Mouse (Mus musculus) R1 (cell line): ENCODE data around the gene A830031A19Rik.

ENCODE experiments used
- DNase-seq: peaks from one replicate; pipeline ENCODE4 v3.0.0-alpha.2; 2018; ENCODE audit warnings: low read depth, low spot score

The A830031A19Rik gene

GRCm38 (mm10) chr11:24076821-24077730 is 2.2 kb upstream of the A830031A19Rik start:
- peak; percentile 66 for DNase-seq

DNA sequence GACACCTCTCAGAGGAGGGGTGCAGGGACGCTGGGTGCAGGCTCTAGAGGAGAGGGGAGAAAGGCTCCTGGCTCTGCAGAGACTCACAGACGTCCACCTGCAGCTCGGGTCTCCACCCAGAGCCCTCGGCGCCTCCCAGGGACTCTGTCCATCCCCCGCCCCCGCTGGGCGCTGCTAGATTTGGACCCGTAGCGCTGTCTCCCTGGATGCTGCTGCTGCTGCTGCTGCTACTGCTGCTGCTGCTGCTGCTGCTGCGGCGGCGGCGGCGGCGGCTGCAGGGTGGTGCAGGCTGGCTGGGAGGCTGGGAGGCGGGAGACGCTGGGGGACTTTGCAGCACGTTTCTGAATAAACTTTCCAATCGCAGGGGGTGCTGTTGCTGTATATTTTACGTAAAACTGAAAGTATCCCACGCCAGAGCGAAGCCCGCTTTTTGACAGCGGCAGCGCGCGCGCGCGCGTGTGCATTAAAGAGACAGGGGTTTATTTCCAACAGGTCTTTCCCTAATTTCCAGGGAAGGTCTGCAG is 1.3 kb upstream of the A830031A19Rik start:
- peak; percentile 50 for DNase-seq

- DNase-seq, result peak; percentile 82
These were observed 752 bp upstream of the A830031A19Rik start for GRCm38 (mm10) chr11:24075486-24076126.

GRCm38 (mm10) chr11:24074021-24074591 is 748 bp downstream of the A830031A19Rik start:
- DNase-seq, result peak; percentile 22

DNA sequence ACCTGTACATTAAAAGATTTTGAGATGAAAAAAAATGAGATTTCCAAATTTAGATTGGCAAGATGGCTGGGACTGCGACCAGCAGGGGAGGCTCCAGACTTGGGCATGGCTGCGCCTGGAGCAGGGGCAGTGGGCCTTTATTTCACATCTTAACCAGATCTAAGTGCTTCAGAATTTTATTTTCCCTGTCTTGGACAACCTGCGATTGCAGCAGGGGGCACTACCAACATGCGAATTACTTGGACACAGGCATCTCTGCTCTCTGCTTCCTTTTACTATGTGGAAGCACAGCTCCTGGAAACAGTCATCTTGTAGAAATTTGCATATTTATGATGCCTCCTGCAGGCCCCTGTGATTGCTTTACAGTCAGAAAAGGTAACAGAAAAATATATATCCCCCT is 9.5 kb downstream of the A830031A19Rik start:
- no peak for DNase-seq

DNA sequence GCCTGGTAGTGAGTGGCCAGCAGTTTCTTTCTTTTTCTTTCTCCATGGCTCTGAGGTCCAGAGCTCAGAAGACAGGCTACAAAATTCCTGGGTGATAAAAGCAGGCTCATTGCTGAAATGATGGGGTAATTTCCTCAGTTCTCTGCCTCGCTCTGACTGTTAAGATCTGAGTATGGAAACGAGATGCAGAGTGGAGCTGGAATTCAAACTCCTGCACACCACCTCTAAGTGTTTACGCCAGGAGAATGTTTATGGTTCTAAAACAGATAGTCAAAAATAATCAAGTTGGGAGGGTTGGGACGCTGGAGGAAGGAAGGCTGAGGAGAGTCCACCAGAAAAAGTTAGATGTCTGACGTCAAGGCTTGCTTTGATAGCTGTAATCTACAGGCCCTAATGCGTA is 10.6 kb downstream of the A830031A19Rik start:
- DNase-seq, result no peak

DNA sequence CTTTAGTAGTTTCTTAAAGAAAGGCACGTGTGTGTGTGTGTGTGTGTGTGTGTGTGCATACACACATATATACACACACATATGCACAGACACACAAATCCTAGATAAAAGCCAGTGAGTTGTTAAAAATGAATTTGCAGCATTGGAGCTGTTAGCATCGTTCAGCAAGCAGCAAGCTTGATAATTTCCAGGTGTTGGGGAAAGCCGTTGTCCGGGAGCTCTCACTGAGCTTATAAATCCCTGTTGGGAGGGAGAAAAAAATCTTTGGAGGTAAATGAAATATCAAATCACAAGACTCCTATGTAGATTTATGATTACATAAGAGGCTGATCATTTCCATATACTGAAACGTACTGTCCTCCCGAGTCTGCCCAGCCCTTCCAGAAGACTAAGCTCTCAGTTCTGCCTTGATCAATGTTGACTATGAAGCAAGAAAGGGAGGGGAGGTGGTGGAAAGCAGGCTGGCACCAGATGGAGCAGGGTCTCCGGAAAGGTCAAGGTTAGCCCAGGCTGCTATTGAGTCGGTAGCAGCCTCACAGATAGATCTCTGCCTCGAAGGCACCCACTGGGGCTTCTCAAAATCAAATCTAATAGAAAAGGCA is 12.3 kb downstream of the A830031A19Rik start:
- DNase-seq, result no peak

DNA sequence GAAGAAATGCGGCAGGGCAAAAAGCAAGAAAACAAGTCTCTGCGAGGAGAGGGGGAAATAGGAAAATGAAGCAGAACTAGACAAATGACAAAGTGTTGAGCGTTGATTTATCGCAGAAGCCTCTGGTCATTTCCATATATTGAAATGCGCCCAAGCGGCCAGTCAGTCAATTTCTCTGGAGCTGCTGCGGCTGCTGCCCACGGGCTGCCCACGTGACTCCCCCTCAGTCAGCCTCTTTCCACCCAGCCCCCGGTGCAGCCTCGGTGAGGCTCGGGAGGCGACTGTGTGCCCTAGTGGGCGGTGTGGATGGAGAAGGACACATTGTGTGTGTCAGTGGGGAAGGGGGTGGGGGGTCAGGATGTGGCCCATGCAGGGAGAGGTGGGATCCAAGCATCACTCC is 13.0 kb downstream of the A830031A19Rik start:
- no peak for DNase-seq

- no peak for DNase-seq
These were observed 14.4 kb downstream of the A830031A19Rik start for GRCm38 (mm10) chr11:24060428-24060827.

GRCm38 (mm10) chr11:24059137-24059536 is 15.7 kb downstream of the A830031A19Rik start:
- no peak for DNase-seq

DNA sequence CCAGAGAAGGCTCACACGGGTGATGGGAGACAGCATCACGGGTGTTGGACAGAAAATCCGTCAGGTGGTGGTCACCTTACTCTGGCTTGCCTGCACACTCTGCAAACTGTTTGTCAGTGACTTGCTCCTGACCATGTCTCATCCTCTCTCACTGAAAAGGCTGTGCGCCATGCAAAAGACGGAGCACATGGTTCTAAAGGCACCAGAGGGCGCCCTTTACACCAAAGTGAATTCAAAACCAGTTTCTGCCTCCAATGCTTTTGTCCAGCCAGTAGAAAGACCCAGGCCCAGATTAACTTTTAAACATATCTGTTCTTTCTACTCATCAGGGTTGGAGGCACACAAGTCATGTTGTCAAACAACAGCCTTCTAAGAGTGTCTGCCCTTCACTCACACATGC is 22.0 kb downstream of the A830031A19Rik start:
- peak; percentile 75 for DNase-seq

GRCm38 (mm10) chr11:24050032-24050757 is 24.7 kb downstream of the A830031A19Rik start:
- DNase-seq, result no peak

DNA sequence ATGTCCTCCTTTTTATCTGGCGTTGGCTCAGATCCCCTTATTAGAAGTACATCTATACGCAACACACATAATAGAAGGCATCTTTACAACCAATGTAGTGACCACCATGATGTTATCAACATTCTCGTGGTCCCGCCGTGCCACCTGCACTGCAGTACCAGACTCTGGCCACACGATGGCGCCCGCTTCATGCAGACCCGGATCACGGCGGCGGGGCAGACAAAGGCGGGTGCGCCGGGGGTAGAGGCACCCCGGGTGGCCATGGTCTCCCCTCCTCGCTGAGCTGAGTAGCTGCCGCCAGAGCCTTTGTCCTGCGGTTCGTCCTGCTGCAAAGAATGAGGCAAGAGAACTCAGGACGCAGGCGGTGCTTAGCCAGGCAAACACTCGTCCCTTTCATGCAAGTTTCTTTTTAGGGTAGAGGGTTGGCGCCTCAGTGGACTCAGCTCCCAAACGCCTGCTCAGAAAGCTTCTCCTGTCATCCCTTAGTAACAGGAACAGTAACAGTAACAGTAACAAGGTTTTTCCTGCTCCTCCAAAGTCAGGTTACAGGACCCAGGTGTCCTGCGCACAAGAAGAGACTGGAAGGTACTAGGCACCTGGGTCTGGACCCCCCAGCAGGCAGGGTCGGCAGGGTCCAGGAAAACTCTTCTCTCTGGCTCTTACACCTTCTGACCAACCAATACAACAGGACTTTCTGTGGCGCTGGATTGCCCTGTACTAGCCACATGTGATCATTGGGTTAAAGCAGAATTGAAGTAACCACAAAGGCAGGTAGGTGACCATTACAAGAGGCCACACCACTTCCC is 25.4 kb downstream of the A830031A19Rik start:
- peak; percentile 65 for DNase-seq

GRCm38 (mm10) chr11:24044025-24044424 is 30.8 kb downstream of the A830031A19Rik start:
- no peak for DNase-seq

GRCm38 (mm10) chr11:24020760-24021159 is 54.1 kb downstream of the A830031A19Rik start:
- no peak for DNase-seq

DNA sequence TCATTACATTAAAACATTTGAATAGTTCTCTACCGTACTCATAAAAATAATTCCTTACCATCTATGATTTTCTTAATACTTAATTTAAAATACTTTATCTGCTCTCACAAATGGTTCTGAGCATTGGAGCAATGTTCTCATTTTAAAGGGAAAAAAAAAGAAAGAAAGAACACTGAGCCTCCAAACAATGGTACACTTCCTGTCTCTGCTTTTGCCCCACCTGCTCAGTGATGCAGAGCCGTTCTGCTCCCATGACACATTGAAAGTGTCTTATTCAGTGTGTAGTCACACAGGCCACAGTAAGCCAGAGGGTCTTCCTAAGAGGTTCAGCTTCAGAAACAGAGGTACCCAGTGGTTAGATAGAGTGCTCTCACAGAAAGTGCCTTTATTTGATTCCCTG is 56.1 kb downstream of the A830031A19Rik start:
- DNase-seq, result no peak

GRCm38 (mm10) chr11:24016647-24017179 is 58.1 kb downstream of the A830031A19Rik start:
- no peak for DNase-seq

- no peak for DNase-seq
These were observed 58.8 kb downstream of the A830031A19Rik start for GRCm38 (mm10) chr11:24016049-24016448.

- DNase-seq, result no peak
These were observed 60.2 kb downstream of the A830031A19Rik start for GRCm38 (mm10) chr11:24014642-24015041.

GRCm38 (mm10) chr11:24012301-24012700 is 62.6 kb downstream of the A830031A19Rik start:
- no peak for DNase-seq
